Mouse (Mus musculus) embryo, embryonic 9.5 days (tissue): ENCODE results near the gene Ccdc162.

Experiments
- DNase-seq: peaks from one replicate; pipeline ENCODE4 v3.0.0-alpha.2; 2017; ENCODE audit errors: extremely low spot score

Ccdc162 gene

GRCm38 (mm10) chr10:41578541-41578940, 137.9 kb downstream of the Ccdc162 start:
- no peak for DNase-seq

- DNase-seq: no peak
These were observed 140.1 kb downstream of the Ccdc162 start for GRCm38 (mm10) chr10:41576328-41576833.

- DNase-seq: no peak
These were observed 140.7 kb downstream of the Ccdc162 start for GRCm38 (mm10) chr10:41575451-41576327.

GRCm38 (mm10) chr10:41573190-41573589, 143.2 kb downstream of the Ccdc162 start:
- DNase-seq: no peak

- DNase-seq: no peak
These were observed 144.2 kb downstream of the Ccdc162 start for GRCm38 (mm10) chr10:41572274-41572673.

- DNase-seq: no peak
These were observed 145.4 kb downstream of the Ccdc162 start for GRCm38 (mm10) chr10:41571065-41571464.

GRCm38 (mm10) chr10:41568306-41568705, 148.1 kb downstream of the Ccdc162 start:
- DNase-seq: no peak

GRCm38 (mm10) chr10:41565141-41565540, 151.3 kb downstream of the Ccdc162 start:
- DNase-seq: no peak

- DNase-seq: no peak
These were observed 154.6 kb downstream of the Ccdc162 start for GRCm38 (mm10) chr10:41561701-41562395.

GRCm38 (mm10) chr10:41558401-41558800, 158.0 kb downstream of the Ccdc162 start:
- no peak for DNase-seq

- no peak for DNase-seq
These were observed 161.4 kb downstream of the Ccdc162 start for GRCm38 (mm10) chr10:41555081-41555480.

- DNase-seq: no peak
These were observed 162.7 kb downstream of the Ccdc162 start for GRCm38 (mm10) chr10:41553711-41554110.

GRCm38 (mm10) chr10:41552847-41553589, 163.4 kb downstream of the Ccdc162 start:
- peak; percentile 39 for DNase-seq

GRCm38 (mm10) chr10:41552319-41552718, 164.1 kb downstream of the Ccdc162 start:
- DNase-seq: no peak

- DNase-seq: no peak
These were observed 165.7 kb downstream of the Ccdc162 start for GRCm38 (mm10) chr10:41550711-41551110.

GRCm38 (mm10) chr10:41546396-41547165, 169.9 kb downstream of the Ccdc162 start:
- no peak for DNase-seq

- DNase-seq: no peak
These were observed 171.1 kb downstream of the Ccdc162 start for GRCm38 (mm10) chr10:41545224-41545755.

GRCm38 (mm10) chr10:41544481-41545190, 171.8 kb downstream of the Ccdc162 start:
- no peak for DNase-seq

- DNase-seq: no peak
These were observed 172.6 kb downstream of the Ccdc162 start for GRCm38 (mm10) chr10:41543844-41544243.

GRCm38 (mm10) chr10:41543439-41543838, 173.0 kb downstream of the Ccdc162 start:
- DNase-seq: no peak
